Mouse (Mus musculus): ENCODE measurements around the gene Bcar3.
"Not testable (repeated sequence)": the region's sequence is repeated elsewhere in the genome, so short reads cannot be mapped to it uniquely, and the experiment has no call there.

The Bcar3 gene

DNA sequence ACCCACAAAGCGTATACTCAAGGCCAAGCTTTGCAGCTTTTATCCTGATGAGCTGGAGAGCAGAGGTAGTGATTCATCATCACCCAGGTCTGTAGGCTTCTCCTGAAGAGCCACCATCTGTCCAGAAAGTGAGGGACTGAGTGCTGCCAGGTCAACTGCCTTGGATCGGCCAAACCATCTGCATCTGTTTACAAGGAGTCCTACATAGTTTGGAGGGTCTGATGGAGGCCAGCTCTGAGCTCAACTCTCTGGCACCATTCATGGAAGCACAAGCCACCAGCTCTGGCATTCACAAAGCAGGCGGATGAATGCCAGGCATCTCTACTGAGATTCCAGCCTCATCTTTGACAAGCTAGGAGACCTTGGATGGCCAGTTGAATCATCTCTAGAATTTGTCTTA is 87.7 kb downstream of the Bcar3 start:
- no peak for DNase-seq (ENCODE audit: low spot score in 2 of 2)

DNA sequence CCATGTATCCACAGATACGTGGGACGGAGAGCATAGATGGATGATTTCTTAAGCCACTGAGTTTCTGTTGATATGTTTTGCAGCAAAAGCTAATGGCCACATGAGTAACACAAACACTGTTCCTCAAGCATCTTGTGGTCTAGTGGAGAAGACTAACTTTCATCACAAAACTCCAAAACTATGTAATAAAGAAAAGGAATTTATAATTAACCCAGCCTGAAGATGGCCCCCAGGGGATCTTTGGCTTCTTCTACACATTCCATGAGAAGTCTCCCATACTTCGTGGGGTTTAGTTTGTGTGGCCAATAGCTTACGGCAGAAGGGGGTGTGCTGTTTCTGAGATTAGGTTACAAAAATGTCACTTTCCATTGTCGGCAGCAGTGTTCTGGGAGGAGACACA is 92.5 kb downstream of the Bcar3 start:
- no peak for DNase-seq (ENCODE audit: low spot score in 2 of 2)

DNA sequence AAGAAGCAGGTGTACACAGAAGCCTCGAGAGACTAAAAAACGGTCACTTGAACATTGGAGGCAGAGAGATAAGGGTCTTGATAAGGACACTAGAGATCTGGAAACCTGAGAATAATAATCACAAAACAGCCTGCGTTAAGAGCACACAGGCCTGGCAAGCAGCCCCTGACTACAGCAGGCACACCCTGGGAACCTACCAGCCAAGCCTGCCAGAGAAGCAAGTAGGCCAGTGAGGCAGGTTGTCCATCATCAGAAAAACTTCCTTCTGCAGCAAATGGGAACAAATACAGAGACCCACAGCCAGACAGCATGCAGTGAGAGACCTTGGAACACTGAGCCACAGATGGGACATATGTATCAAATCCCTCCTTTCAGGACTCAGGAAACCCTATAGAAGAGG is 93.8 kb downstream of the Bcar3 start:
- DNase-seq (ENCODE audit: low spot score in 2 of 2), result no peak

DNA sequence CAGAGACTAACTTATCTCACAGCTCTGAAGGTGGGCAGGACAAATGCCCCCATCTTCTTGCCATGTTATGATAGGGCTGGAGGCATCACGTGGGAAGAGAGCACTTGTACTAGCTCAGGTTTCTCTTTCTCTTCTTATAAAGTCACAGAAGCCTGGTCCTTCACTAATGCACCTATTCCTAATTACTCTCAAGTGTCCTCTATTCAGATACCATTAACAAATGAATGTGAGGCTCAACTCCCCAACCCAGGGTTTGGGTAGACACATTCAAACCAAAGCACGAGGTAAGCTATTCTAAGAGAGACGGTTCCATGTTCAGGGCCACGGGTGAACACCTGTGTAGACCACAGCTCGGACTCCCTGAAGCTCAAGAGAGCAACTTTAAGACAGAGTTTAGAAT is 96.0 kb downstream of the Bcar3 start:
- DNase-seq (ENCODE audit: low spot score in 2 of 2), result no peak

DNA sequence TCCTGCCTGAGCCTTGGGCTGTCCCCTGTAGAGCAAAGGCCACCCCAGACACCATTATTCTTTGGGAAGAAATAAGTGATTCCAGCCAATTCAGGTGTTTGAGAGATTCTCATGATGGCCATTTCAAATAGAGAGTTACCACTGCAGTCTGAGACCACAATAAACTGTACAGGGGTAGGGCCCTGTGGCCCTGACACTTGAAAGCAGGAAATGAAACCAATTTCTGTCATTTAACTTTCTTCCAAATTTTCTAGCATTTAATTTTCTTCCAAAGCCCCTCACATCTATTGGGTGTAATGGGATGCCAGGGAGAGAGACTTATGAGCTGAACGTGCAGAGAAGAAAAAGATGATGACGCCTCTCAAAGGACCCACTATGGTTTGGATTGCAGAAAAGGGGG is 97.2 kb downstream of the Bcar3 start:
- no peak for DNase-seq (ENCODE audit: low spot score in 2 of 2)

DNA sequence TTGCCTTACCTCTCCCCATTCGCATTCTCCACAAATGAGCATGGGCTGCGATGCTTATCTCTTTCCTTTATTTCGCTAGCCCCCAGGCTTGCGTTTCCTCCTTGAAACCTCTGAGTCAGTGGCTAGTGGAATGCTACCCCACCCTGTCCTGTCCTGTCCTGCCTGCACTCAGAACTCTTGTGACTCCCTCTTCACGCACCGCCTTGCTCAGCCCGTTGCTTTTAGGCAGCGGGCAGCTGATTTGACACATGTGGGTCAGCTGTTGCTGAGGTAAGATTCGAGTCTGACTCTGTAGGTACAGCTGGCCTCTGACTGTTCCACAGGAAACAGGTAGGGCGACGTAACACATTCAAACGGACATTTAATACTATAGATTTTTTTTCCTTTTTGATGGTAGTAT is 97.9 kb downstream of the Bcar3 start:
- DNase-seq (ENCODE audit: low spot score in 2 of 2), result no peak

DNA sequence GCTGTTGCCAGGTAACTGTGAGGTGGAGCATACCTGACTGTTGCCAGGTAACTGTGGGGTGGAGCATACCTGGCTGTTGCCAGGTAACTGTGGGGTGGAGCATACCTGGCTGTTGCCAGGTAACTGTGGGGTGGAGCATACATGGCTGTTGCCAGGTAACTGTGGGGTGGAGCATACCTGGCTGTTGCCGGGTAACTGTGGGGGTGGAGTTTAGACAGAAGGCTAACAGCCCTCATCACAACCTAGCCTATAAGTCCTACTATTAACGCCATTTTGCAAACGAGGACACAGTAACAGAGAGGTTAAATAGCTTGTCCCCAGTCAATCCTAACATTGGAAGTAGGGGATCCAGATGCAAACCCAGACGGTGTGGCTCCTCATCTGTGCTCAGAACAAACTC is 99.5 kb downstream of the Bcar3 start:
- DNase-seq (ENCODE audit: low spot score in 2 of 2), result not testable (repeated sequence)

DNA sequence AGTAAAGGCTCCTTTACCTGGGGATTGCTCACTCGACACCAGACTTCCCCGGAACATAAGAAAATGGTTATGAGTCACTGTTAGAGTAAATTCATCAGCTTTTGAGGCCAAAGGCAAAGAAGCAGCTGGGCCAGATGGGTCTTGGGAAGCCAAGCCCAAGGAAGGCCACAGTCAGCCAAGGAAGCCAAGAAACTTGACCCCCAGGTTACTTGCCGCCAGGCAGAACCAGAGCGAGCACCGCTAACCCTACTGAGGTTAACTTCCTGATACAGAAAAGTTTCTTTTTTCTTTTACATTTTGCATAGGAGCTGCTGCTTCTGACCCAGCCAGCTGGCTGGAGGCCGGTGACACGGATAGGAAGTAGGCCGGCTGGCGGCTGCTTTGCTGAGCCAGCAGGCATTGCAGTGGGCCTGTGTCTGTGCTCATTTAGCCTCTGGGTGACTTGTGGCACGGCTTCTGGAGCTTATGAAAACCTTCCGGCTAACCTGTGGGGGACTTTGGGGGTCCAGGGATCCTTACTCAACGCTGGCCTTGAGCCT is 100.0 kb downstream of the Bcar3 start:
- DNase-seq (ENCODE audit: low spot score in 2 of 2), result no peak

DNA sequence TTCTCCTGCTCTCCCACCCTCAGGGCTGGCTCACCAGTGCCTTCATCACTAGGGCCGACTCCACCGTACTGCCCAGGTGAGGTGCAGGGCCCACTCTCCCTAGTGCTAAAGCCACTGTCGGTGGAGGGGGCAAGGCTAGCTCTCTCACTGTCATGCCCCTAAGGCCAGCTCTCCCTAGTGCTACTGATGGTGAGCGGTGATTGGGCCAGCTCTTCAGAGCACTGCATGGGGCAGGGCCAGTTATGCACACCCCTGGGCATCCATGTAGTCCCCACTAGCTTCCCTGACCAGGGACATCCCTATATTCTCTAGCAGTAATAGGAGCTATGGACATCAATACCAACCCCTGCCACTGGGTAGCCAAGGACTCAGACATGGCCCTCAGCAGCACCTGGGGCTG is 103.0 kb downstream of the Bcar3 start:
- no peak for DNase-seq (ENCODE audit: low spot score in 2 of 2)

DNA sequence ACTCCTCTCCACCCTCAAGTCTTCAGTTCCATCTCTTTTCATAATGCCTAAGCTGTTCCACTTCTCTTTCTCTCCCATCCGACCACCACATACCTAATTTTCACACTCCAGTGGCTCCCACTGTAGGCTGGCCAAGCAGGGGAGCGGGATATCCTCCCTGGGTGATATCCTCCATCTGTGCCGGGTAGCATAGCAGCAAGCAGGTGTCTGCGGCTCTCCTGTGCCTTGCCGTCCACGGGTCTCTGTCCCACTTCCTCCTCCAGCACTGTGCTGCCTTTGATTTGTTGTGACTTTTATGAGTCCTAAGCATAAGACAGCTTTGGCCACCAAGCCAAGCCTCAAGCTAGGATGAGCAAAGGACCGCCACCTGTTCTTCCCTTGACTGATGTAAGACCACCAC is 103.5 kb downstream of the Bcar3 start:
- DNase-seq (ENCODE audit: low spot score in 2 of 2), result no peak

DNA sequence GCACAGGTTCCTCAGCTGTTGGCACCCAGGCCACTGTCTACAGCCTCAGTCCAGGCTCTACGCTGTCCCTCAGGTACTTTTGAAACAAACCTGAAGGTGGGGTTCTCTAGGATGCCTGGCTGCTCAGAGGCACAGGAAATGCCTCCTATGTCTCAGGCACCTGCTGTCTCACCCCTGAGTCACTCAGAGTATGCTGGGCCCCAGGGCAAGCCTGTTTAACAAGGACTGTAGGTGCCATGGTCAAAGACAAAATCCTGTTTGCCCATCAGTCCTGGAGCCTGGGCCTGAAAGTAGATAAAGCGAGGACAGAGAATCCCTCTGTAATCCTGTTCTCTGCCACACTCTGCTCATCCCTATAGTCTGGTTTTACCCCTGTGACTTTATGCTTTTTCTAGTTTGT is 107.1 kb downstream of the Bcar3 start:
- DNase-seq (ENCODE audit: low spot score in 2 of 2), result no peak

DNA sequence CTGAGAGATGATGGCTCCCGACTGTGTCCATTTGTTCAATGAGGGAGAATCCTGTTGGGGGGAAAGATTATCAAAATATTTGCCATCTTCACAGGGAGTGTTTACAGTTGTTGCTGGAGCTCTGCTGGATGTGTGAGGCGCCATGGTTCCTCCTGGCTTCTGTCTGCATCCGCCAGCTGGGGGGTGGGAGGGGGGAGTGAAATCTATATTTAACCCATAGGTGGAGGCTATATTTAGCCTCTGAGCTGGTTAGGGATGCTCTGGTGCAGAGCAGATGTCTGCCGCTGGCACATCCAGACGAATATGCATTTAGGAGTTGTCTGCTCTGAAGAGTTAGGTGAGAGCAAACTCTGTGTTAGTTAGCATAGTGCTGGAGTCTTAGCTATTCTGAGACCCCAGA is 108.2 kb downstream of the Bcar3 start:
- no peak for DNase-seq (ENCODE audit: low spot score in 2 of 2)

DNA sequence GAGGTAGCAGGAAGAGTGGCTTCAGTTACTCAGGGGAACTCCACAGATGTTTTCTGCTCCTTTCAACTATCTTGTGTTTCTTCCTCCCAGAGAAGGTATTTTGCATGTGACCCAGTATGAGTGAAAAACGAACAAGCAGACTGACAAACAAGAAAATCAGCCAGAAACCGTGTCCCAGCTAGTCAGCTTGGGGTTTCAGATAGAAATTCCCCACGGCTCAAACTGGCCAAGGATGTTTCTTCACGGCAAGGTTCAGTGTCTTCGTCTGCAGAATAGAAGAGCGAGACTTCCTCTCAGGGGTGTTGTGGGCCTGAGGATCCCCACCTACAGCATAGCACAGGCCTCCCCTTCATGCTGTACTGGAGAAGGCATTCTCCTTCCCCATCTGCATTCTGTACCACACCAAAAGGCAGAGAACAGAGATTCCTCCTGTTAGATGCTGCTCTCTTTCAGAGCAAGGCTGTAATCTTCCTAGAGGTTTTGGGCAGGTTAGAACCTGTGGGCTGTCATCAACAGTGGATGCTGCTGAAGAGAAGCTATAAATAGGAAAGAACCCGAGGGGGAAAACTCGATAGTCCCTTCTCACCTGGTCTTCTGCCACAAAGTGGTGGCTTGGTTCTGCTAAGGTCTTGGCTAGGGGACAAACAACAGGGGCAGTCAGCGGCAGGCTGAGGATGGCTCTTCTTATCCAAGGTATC is 110.1 kb downstream of the Bcar3 start:
- no peak for DNase-seq (ENCODE audit: low spot score in 2 of 2)

DNA sequence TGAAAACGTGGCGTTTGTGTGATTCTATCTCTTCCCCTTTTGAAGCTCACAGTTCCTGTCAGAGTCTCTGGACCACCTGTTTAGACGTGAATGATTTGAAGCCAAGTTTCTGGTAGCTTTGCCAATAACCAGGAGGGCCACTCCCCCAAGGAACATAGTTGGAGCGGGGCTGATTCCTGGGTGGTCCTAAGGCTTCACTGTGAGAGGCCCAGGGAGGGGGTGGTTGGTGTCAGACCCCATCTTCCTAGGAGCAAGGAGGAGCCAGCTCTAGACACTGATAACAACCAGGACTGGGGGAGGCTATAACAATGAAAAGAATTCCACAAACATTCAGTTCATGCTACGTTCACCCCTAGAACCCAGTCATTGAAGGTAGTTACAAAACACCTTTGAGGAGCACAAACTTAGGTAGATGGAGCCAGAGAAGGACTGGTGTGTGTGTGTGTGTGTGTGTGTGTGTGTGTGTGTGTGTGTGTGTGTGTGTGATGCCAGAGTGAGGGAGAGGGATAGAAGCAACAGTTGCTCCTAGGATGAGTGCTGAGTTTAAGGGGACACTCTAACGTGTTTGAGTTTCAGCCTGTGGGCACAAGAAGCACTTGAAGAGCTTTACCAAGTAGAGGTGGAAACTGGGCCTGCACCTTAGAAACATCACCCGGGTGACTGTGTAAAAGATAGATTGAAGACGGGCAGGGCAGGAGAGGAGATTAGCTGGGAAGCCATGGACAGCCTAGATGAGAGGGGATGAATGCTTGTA is 111.4 kb downstream of the Bcar3 start:
- no peak for DNase-seq (ENCODE audit: low spot score in 2 of 2)

DNA sequence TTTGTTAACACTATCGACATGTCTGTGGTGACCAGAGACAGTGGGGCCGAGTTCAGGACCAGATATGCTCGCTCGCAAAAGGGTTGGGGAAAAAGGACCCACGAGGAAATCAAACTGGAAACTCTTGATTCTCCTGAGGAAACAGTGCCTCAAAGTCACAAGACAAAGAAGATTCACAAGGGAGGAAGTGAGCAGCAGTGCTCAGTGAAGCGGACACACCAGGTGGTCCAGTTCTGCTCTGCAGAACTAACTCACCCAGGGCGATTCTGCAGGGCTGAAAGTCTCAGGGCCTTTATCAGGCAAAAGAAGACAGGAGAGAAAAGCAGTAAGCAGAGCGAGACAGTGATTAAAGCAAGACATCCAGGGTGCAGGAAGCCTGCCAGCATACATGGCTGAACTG is 112.5 kb downstream of the Bcar3 start:
- DNase-seq (ENCODE audit: low spot score in 2 of 2), result no peak

DNA sequence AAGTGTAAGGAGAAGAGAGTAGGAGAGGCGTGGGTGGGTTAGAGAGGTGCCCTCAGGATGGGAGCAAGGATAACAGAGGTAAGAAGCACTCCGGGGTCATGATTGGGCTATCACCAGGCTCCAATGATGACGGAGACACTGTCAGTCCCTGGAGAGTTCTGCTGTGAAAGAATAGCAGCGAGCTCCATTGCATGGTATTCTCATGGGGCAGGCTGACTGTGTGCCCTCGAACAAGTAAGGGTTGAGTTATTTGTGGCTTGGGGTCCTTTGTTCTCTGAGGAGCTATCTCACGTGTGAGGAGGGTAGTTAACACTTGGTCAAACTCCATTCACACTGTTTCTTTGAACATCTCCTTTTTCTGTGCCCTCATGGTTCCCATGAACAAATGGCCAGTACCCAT is 113.8 kb downstream of the Bcar3 start:
- no peak for DNase-seq (ENCODE audit: low spot score in 2 of 2)

DNA sequence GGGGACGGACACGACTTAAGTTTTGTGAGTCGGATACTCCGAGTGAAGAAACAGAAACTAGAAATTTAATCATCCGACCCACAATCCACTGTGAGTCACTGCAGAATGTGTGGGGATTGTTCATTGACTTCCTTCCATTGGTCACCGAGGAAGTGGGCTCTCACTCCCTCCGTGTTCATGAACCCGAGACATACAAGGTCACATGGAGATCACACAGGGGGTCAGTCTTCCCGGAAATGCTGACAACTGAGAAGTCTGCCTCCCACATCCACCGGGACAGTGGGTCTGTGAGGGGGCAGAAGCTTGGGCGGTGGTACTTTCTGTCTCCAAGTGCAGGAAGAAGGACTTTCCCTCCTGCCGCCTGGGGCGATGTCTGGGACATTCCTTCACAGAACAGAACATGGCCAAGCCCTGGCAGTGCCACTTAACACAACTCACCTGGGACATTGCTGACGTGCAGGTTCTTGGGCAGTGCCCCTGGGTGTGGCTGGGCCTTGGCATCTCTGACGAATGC is 114.9 kb downstream of the Bcar3 start:
- no peak for DNase-seq (ENCODE audit: low spot score in 2 of 2)

DNA sequence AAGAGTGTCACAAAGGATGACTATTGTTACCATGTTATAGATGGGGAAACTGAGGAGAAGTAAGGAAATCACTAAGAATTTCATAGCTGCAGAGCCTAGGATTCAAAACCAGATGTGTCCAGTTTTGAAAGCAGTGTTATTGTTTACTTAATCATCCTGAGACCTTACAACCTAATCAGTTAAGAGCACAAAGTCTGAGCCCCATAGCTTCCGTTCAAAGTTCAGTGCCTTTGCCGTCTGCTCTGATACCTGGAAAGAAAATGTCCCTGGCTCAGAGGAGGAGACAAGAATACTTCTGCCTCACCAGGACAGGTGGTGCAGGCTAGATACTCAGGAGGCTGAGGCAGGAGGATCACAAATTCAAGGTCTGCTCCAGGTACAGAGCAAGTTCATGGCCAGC is 117.7 kb downstream of the Bcar3 start:
- DNase-seq (ENCODE audit: low spot score in 2 of 2), result no peak

DNA sequence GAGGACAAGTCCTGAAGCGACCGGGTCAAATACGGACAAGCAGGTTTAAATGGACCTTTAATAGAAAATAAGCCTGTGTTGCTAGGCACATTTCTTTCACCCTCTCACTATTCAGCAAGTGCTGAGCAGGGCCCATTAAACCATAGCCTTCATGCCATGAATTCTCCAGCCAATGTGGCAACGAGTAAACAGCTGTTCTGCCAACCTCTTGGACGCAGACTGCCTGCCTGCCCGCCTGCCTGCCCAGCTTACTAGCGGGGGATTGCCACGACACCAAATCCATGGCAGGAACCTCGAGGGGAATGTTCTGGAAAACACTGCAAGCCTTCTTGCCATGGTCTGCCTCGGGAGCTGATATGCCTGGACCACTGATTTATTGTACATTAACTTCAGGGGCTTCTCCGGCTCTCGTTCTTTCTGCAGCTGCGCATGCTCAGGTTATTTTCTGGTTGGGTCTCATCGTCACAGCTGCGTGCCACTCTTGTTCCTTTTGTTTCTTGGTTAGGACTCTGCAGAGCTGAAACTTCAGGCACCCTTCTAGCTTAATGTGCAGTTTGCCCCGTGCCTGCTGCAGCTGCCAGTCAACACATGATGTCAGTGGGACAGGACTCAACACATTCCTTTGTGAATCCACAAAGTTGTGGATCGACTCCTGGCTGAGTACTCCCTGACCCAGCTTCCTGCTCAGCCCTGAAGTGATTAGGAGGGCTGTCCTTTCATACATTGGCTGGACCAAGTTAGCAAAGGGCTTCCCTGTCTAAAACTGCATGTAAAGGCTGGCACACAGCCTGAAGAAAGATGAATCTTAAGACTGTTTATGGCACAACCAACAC is 120.0 kb downstream of the Bcar3 start:
- DNase-seq (ENCODE audit: low spot score in 2 of 2), result no peak

DNA sequence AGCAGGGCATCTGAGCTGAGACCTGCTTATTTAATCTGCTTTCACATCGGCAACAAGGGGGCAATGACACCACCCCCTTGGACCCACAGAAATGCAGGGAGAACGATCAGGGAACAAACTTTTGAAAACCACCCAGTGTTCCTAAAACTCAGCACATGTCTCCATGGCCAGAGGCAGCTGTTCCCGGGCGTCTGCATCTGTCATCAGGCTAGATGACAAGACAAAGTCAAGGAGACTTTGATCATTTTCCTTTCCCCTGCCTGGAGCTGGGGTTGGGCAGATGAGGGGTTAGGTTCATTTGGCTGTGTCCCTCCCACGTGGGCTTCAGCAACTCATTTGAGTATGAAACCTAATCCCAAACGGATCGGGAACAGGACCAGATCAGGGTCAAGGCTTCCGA is 120.9 kb downstream of the Bcar3 start:
- DNase-seq (ENCODE audit: low spot score in 2 of 2), result no peak

DNA sequence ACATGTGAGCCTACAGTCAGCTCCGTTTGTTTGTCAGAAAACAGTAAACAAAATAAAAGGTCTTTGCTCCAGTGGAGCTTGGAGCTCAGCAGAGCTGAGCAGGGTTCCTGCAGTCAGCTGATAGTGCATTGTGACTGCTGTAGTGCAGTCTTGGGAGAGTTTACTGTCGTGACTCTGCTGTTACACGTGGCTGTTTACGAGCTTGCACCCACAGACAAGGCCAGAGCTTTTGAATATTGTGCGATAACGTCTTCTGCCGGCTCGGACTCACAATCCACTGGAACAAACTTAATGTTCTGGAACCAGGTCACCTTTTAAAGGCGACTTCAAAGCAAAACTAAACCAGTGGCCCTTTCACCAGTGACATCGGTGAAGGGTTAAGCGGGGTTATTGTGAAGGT is 123.5 kb downstream of the Bcar3 start:
- no peak for DNase-seq (ENCODE audit: low spot score in 2 of 2)

DNA sequence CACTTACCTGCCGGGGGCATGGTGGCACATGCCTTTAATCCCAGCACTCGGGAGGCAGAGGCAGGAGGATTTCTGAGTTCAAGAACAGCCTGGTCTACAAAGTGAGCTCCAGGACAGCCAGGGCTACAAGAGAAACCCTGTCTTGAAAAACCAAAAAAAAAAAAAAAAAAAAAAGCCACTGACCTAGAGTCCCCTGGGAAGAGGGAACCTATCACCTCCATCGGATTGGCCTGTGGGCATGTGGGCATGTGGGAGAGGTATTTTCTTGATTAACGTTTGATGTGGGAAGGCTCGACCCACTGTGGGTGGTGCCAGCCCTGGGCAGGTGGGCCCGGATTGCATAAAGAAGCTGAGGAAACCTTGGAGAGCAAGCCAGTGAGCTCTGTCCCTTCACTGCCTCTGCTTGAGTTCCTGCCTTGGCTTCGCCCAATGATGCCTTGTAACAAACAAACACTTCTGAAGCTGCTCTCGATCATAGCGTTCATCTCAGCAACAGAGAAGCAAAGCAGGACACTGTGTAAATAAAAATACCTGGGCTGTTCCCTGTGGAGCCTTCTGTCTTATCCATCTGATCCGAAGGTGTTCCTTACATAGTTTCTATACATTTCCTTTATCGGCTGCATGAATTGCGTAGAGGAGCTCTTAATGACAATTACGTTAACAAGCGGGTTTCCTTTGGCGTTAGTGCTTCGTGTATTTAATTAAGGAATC is 124.8 kb downstream of the Bcar3 start:
- no peak for DNase-seq (ENCODE audit: low spot score in 2 of 2)
